Mouse (Mus musculus): ENCODE measurements at regions not wholly inside any gene's neighbourhood (a gene's known extent, or its start where the extent isn't known, plus 50 kb on each side); places are given as distances from the start of the nearest gene placed in this dataset.

- Histone ChIP-seq H3K4me1 (ENCODE audit: control insufficient read depth, insufficient read depth, low read length) (no peaks in the 10 kb centered on the region), H3K27ac (ENCODE audit: insufficient read depth, low read depth, low read length) (no peak overlapping the region), H3K36me3 (ENCODE audit: control insufficient read depth, insufficient read depth, low read length) (no peaks in the 10 kb centered on the region), H3K4me3 (ENCODE audit: insufficient read depth, low read depth, low read length) (no peak overlapping the region), H3K27me3 (replicated peaks; ENCODE audit: control insufficient read depth, insufficient read depth, low read length) (no peaks in the 10 kb centered on the region)
- 30% methylated on average over 2 of the region's 2 CpGs for WGBS
- DNase-seq = no peak
- TF ChIP-seq POLR2A (IDR thresholded peaks at IDR 0.05; ENCODE audit: low read depth, low read length) (no peak), CTCF (conservative IDR thresholded peaks at IDR 0.05; ENCODE audit: insufficient read depth, insufficient read length, low read depth, low read length) (no peak)
These were observed 190.7 kb upstream of the Klhl29 start for GRCm38 (mm10) chr12:5566231-5566630.

GRCm38 (mm10) chr12:5552607-5553006 is 177.1 kb upstream of the Klhl29 start:
- WGBS = 44% methylated on average over 4 of the region's 4 CpGs
- DNase-seq = no peak
- Histone ChIP-seq H3K4me1 (ENCODE audit: control insufficient read depth, insufficient read depth, low read length) (no peaks in the 10 kb centered on the region), H3K27me3 (replicated peaks; ENCODE audit: control insufficient read depth, insufficient read depth, low read length) (no peaks in the 10 kb centered on the region), H3K27ac (ENCODE audit: insufficient read depth, low read depth, low read length) (no peak overlapping the region), H3K36me3 (ENCODE audit: control insufficient read depth, insufficient read depth, low read length) (no peaks in the 10 kb centered on the region), H3K4me3 (ENCODE audit: insufficient read depth, low read depth, low read length) (no peak overlapping the region)
- TF ChIP-seq POLR2A (IDR thresholded peaks at IDR 0.05; ENCODE audit: low read depth, low read length) = no peak
- TF ChIP-seq CTCF (conservative IDR thresholded peaks at IDR 0.05; ENCODE audit: insufficient read depth, insufficient read length, low read depth, low read length) = no peak

GRCm38 (mm10) chr12:5551901-5552300 is 176.4 kb upstream of the Klhl29 start:
- WGBS = 38% methylated on average over 2 of the region's 2 CpGs
- no peaks in the 10 kb centered on the region for H3K4me1 ChIP-seq (ENCODE audit: control insufficient read depth, insufficient read depth, low read length)
- no peak for DNase-seq
- H3K27me3 ChIP-seq (replicated peaks; ENCODE audit: control insufficient read depth, insufficient read depth, low read length) = no peaks in the 10 kb centered on the region
- no peak overlapping the region for H3K4me3 ChIP-seq (ENCODE audit: insufficient read depth, low read depth, low read length)
- no peak overlapping the region for H3K27ac ChIP-seq (ENCODE audit: insufficient read depth, low read depth, low read length)
- TF ChIP-seq CTCF (conservative IDR thresholded peaks at IDR 0.05; ENCODE audit: insufficient read depth, insufficient read length, low read depth, low read length) = no peak
- TF ChIP-seq POLR2A (IDR thresholded peaks at IDR 0.05; ENCODE audit: low read depth, low read length) = no peak
- no peaks in the 10 kb centered on the region for H3K36me3 ChIP-seq (ENCODE audit: control insufficient read depth, insufficient read depth, low read length)

- TF ChIP-seq POLR2A (IDR thresholded peaks at IDR 0.05; ENCODE audit: low read depth, low read length) (no peak), CTCF (conservative IDR thresholded peaks at IDR 0.05; ENCODE audit: insufficient read depth, insufficient read length, low read depth, low read length) (no peak)
- WGBS = 20% methylated on average over 7 of the region's 7 CpGs
These were observed 174.3 kb upstream of the Klhl29 start for GRCm38 (mm10) chr12:5549796-5550195.

GRCm38 (mm10) chr12:5547698-5548097 is 172.2 kb upstream of the Klhl29 start:
- TF ChIP-seq CTCF (conservative IDR thresholded peaks at IDR 0.05; ENCODE audit: insufficient read depth, insufficient read length, low read depth, low read length) (no peak), POLR2A (IDR thresholded peaks at IDR 0.05; ENCODE audit: low read depth, low read length) (no peak)
- no peak for DNase-seq
- Histone ChIP-seq H3K36me3 (ENCODE audit: control insufficient read depth, insufficient read depth, low read length) (no peaks in the 10 kb centered on the region), H3K4me1 (ENCODE audit: control insufficient read depth, insufficient read depth, low read length) (no peaks in the 10 kb centered on the region), H3K27ac (ENCODE audit: insufficient read depth, low read depth, low read length) (no peak overlapping the region), H3K27me3 (replicated peaks; ENCODE audit: control insufficient read depth, insufficient read depth, low read length) (no peaks in the 10 kb centered on the region), H3K4me3 (ENCODE audit: insufficient read depth, low read depth, low read length) (no peak overlapping the region)
- 54% methylated on average over 5 of the region's 5 CpGs for WGBS

More at GRCm38 (mm10) chr12:5549796-5550195, 174.3 kb upstream of the Klhl29 start:
- no peak overlapping the region for H3K27ac ChIP-seq (ENCODE audit: insufficient read depth, low read depth, low read length)
- no peak overlapping the region for H3K4me3 ChIP-seq (ENCODE audit: insufficient read depth, low read depth, low read length)
- no peaks in the 10 kb centered on the region for H3K27me3 ChIP-seq (replicated peaks; ENCODE audit: control insufficient read depth, insufficient read depth, low read length)
- H3K4me1 ChIP-seq (ENCODE audit: control insufficient read depth, insufficient read depth, low read length) = no peaks in the 10 kb centered on the region
- DNase-seq = no peak
- H3K36me3 ChIP-seq (ENCODE audit: control insufficient read depth, insufficient read depth, low read length) = no peaks in the 10 kb centered on the region

- H3K4me3 ChIP-seq (ENCODE audit: insufficient read depth, low read depth, low read length) = no peak overlapping the region
- no peak for TF ChIP-seq CTCF (conservative IDR thresholded peaks at IDR 0.05; ENCODE audit: insufficient read depth, insufficient read length, low read depth, low read length)
- no peak for TF ChIP-seq POLR2A (IDR thresholded peaks at IDR 0.05; ENCODE audit: low read depth, low read length)
- DNase-seq = no peak
- no peaks in the 10 kb centered on the region for H3K27me3 ChIP-seq (replicated peaks; ENCODE audit: control insufficient read depth, insufficient read depth, low read length)
- no peak overlapping the region for H3K27ac ChIP-seq (ENCODE audit: insufficient read depth, low read depth, low read length)
- no peaks in the 10 kb centered on the region for H3K36me3 ChIP-seq (ENCODE audit: control insufficient read depth, insufficient read depth, low read length)
- H3K4me1 ChIP-seq (ENCODE audit: control insufficient read depth, insufficient read depth, low read length) = no peaks in the 10 kb centered on the region
These were observed 167.2 kb upstream of the Klhl29 start for GRCm38 (mm10) chr12:5542701-5543100.

- H3K4me3 ChIP-seq (ENCODE audit: insufficient read depth, low read depth, low read length) = no peak overlapping the region
- no peak for DNase-seq
- no peaks in the 10 kb centered on the region for H3K27me3 ChIP-seq (replicated peaks; ENCODE audit: control insufficient read depth, insufficient read depth, low read length)
- no peak overlapping the region for H3K27ac ChIP-seq (ENCODE audit: insufficient read depth, low read depth, low read length)
- H3K4me1 ChIP-seq (ENCODE audit: control insufficient read depth, insufficient read depth, low read length) = no peaks in the 10 kb centered on the region
- whole genome bisulfite sequencing = 73% methylated on average over 4 of the region's 4 CpGs
- no peaks in the 10 kb centered on the region for H3K36me3 ChIP-seq (ENCODE audit: control insufficient read depth, insufficient read depth, low read length)
- no peak for TF ChIP-seq POLR2A (IDR thresholded peaks at IDR 0.05; ENCODE audit: low read depth, low read length)
- no peak for TF ChIP-seq CTCF (conservative IDR thresholded peaks at IDR 0.05; ENCODE audit: insufficient read depth, insufficient read length, low read depth, low read length)
These were observed 120.8 kb upstream of the Klhl29 start for GRCm38 (mm10) chr12:5496299-5496698.
